Mouse (Mus musculus) cerebral cortex, adult 2 months (tissue): ENCODE measurements around the gene Vmn1r76.

Experiments used
- WGBS: fragments of 180-500 bp; shearing (Covaris S2); methylation state at CpG from one replicate; pipeline ENCODE4 v1.1.7; 2018; 5-methylcytosine and 5-hydroxymethylcytosine counted together

Gene Vmn1r76

DNA sequence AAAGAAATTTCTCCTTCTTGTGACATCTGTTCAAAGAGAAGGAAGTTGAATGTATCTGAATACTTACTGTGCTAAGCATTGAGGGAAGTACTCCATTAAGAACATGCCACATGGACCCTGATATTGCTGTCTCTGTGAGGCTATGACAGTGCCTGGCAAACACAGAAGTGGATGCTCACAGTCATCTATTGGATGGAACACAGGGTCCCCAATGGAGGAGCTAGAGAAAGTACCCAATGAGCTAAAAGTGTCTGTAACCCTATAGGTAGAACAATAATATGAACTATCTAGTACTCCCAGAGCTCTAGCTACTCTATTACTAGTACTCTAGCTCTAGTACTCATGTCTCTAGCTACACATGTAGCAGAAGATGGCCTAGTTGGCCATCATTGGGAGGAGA is at the start of gene Vmn1r76:
Vmn1r76 (minus strand) TSS at position 101 of the 400 bp plus-strand sequence.

DNA sequence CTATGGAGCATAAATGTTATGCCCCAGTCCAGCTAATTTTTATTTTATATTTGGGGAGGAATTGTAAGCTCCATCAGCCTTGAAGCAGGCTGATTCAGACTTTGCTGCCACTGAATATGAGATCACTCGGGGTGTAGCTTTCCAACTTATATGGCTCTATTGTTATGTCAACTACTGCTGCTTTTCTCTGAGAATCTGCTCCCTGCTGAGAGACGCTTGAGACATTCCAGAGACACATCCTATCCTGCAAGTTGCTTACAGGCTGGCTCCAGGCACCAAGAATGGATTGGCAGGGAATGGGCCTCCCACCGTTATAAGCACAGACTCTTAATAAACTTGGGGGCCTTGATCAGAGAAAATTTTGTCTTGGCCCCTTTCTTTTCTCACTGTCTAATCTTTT is 10.0 kb upstream of the Vmn1r76 start:
- WGBS: 63% methylated on average over 3 of the region's 3 CpGs

GRCm38 (mm10) chr7:11874330-11874729 is 63.7 kb downstream of the Vmn1r76 start, which contains the start of gene Vmn1r75:
Gene Vmn1r75 (plus strand): TSS chr7:11874630.

